Mouse (Mus musculus) spleen, adult 2 months (tissue): ENCODE data around the gene Olfr1511. TPM values are rescaled to one million over a fixed set of nuclear protein-coding genes. Genes with fewer than 3 reads are reported as not detected.

Experiments used
- DNase-seq, 2 experiments: peaks; one replicate each; pipeline versions ENCODE4 v3.0.0 to v3.0.0-alpha.2; 2012 to 2021; ENCODE audit warnings: low spot score in 2 of 2, low read depth in 1 of 2
- H3K27ac ChIP-seq: fragments of 200-500 bp; 2 replicates; pipeline ENCODE4 v1.5.1; 2012; ENCODE audit warnings: low read length, inconsistent platforms; ENCODE audit not compliant: insufficient read depth
- H3K27me3 ChIP-seq: fragments of 200-500 bp; 2 replicates; pipeline ENCODE4 v1.6.1; 2012; ENCODE audit warnings: mild to moderate bottlenecking, moderate library complexity, low read length, inconsistent platforms; ENCODE audit not compliant: control insufficient read depth, insufficient read depth
- H3K36me3 ChIP-seq: fragments of 200-500 bp; 2 replicates; pipeline ENCODE4 v1.6.1; 2012; ENCODE audit warnings: mild to moderate bottlenecking, low read length, inconsistent platforms; ENCODE audit not compliant: control insufficient read depth, insufficient read depth
- H3K4me1 ChIP-seq: fragments of 200-500 bp; 2 replicates; pipeline ENCODE4 v1.6.1; 2011; ENCODE audit warnings: inconsistent platforms; ENCODE audit not compliant: control insufficient read depth, insufficient read depth, insufficient read length
- H3K4me3 ChIP-seq: fragments of 200-500 bp; 2 replicates; pipeline ENCODE4 v1.5.1; 2011; ENCODE audit warnings: mild to moderate bottlenecking, inconsistent platforms; ENCODE audit not compliant: insufficient read depth, insufficient read length; ENCODE audit errors: extremely low read depth
- CTCF ChIP-seq: fragments of 200-500 bp; IDR thresholded peaks from 2 replicates; pipeline ENCODE4 v1.5.1; 2011; ENCODE audit warnings: mild to moderate bottlenecking, inconsistent platforms; ENCODE audit not compliant: insufficient read depth, insufficient read length, insufficient replicate concordance; ENCODE audit errors: extremely low read depth
- POLR2A ChIP-seq: fragments of 200-500 bp; IDR thresholded peaks from 2 replicates; pipeline ENCODE4 v1.6.1; 2011; ENCODE audit warnings: low read depth, low read length, inconsistent platforms
- WGBS: fragments of 180-500 bp; shearing (Covaris S2); methylation state at CpG from one replicate; pipeline ENCODE4 v1.1.7; 2018; 5-methylcytosine and 5-hydroxymethylcytosine counted together
- polyA plus RNA-seq: library from polyadenylated mRNA; depleted of rRNA; stranded (reverse); fragments of >200 nt; gene quantifications from 2 replicates; pipeline ENCODE4 v1.2.3, GENCODE M21; 2012; rRNA removed

The Olfr1511 gene
- polyA plus RNA-seq, 1 experiment, result not detected

- Histone ChIP-seq H3K27me3 (no peaks in the 10 kb centered on the region), H3K4me3 (no peak overlapping the region), H3K27ac (no peak overlapping the region), H3K4me1 (no peaks in the 10 kb centered on the region), H3K36me3 (no peaks in the 10 kb centered on the region)
- no peak for DNase-seq
- no peak for TF ChIP-seq POLR2A
- TF ChIP-seq CTCF, result no peak
- 83% methylated on average over 3 of the region's 3 CpGs for WGBS
Observed at GRCm38 (mm10) chr14:52368741-52369140, 28.4 kb downstream of the Olfr1511 start.

GRCm38 (mm10) chr14:52356308-52356707 lies 40.9 kb downstream of the Olfr1511 start, which contains the start of gene Olfr1513:
TSS of gene Olfr1513 (minus strand) at chr14:52356408.
- no peak for TF ChIP-seq POLR2A
- no peak for TF ChIP-seq CTCF
- H3K4me3 ChIP-seq, result no peak within 1 kb of the TSS
- no peaks in the 10 kb centered on the region for H3K36me3 ChIP-seq
- WGBS, result 61% methylated on average over 4 of the region's 4 CpGs
- no peak for DNase-seq
- H3K4me1 ChIP-seq, result no peaks in the 10 kb centered on the region
- no peak within 1 kb of the TSS for H3K27ac ChIP-seq
- H3K27me3 ChIP-seq, result no peaks in the 10 kb centered on the region

Other genes starting within 250 kb of the Olfr1511 start
- 7.7 and 8.7 TPM in 2 replicates for gene Supt16, start 200.0 kb downstream of the Olfr1511 start, polyA plus RNA-seq
- gene Chd8, start 139.6 kb downstream of the Olfr1511 start, polyA plus RNA-seq, result 33.2 and 34.2 TPM in 2 replicates
- 27.5 and 31.0 TPM in 2 replicates for gene Tox4, start 118.2 kb downstream of the Olfr1511 start, polyA plus RNA-seq
- 6.5 and 7.3 TPM in 2 replicates for gene Rab2b, start 117.8 kb downstream of the Olfr1511 start, polyA plus RNA-seq
- 24.1 and 26.2 TPM in 2 replicates for gene Mettl3, start 92.3 kb downstream of the Olfr1511 start, polyA plus RNA-seq
- gene Sall2, start 68.6 kb downstream of the Olfr1511 start, polyA plus RNA-seq, result 4.6 and 5.0 TPM in 2 replicates
- gene Olfr1513, start 41.0 kb downstream of the Olfr1511 start, polyA plus RNA-seq, result not detected in 2 replicates
- not detected in 2 replicates for gene Olfr1512, start 18.2 kb downstream of the Olfr1511 start, polyA plus RNA-seq
- not detected in 2 replicates for gene Olfr1510, start 17.0 kb upstream of the Olfr1511 start, polyA plus RNA-seq
- not detected in 2 replicates for gene Olfr1509, start 45.6 kb upstream of the Olfr1511 start, polyA plus RNA-seq
- gene Olfr1508, start 70.1 kb upstream of the Olfr1511 start, polyA plus RNA-seq, result not detected in 2 replicates
- not detected in 2 replicates for gene Olfr1507, start 98.4 kb upstream of the Olfr1511 start, polyA plus RNA-seq